Mouse (Mus musculus): ENCODE data around the gene Alpl. TPM values are rescaled to one million over a fixed set of nuclear protein-coding genes. Genes with fewer than 3 reads are reported as not detected.
A peak's percentile ranks its signal among the peaks of the same experiment; 100 is the strongest.

Alpl gene
- polyA plus RNA-seq, 1 experiment from 2014 or later = 9.8 TPM

GRCm38 (mm10) chr4:137714020-137714624 lies 82.1 kb downstream of the Alpl start:
- Histone ChIP-seq H3K4me2 (ENCODE audit: low read depth, low read length) (no peak overlapping the region), H3K9ac (ENCODE audit: low read length) (peak overlapping the region; percentile 14; the same call in 1 of the 2 replicates), H3K4me3 (replicated peaks; ENCODE audit: low read length) (no peak overlapping the region), H3K4me1 (ENCODE audit: control insufficient read depth, insufficient read depth, low read length) (peaks cover 25% of the 10 kb centered on the region), H3K9me3 (replicated peaks; ENCODE audit: control insufficient read depth, low read length) (no peaks in the 10 kb centered on the region), H3K27me3 (ENCODE audit: control insufficient read depth, insufficient read depth, low read length) (no peaks in the 10 kb centered on the region), H3K27ac (ENCODE audit: low read length) (peak overlapping the region; percentile 80), H3K36me3 (ENCODE audit: control insufficient read depth, insufficient read depth, low read length) (no peaks in the 10 kb centered on the region)
- ATAC-seq (ENCODE audit: insufficient read depth, low FRiP score) = peak; percentile 49
- 30% methylated on average over 8 of the region's 8 CpGs for WGBS

GRCm38 (mm10) chr4:137712963-137713362 lies 83.2 kb downstream of the Alpl start:
- Histone ChIP-seq H3K27me3 (ENCODE audit: control insufficient read depth, insufficient read depth, low read length) (no peaks in the 10 kb centered on the region; the same call in 1 of the 2 replicates), H3K27ac (ENCODE audit: low read length) (peak overlapping the region; percentile 80), H3K9ac (ENCODE audit: low read length) (no peak overlapping the region), H3K4me3 (replicated peaks; ENCODE audit: low read length) (no peak overlapping the region), H3K4me2 (ENCODE audit: low read depth, low read length) (no peak overlapping the region), H3K9me3 (replicated peaks; ENCODE audit: control insufficient read depth, low read length) (no peaks in the 10 kb centered on the region), H3K36me3 (ENCODE audit: control insufficient read depth, insufficient read depth, low read length) (no peaks in the 10 kb centered on the region), H3K4me1 (ENCODE audit: control insufficient read depth, insufficient read depth, low read length) (peaks cover 28% of the 10 kb centered on the region)
- 60% methylated on average over 13 of the region's 13 CpGs for WGBS
- ATAC-seq (ENCODE audit: insufficient read depth, low FRiP score) = peak; percentile 48; the same call in 1 of the 2 replicates

- H3K4me1 ChIP-seq (ENCODE audit: control insufficient read depth, insufficient read depth, low read length) = peaks cover 27% of the 10 kb centered on the region
- no peaks in the 10 kb centered on the region for H3K36me3 ChIP-seq (ENCODE audit: control insufficient read depth, insufficient read depth, low read length)
- H3K27me3 ChIP-seq (ENCODE audit: control insufficient read depth, insufficient read depth, low read length) = no peaks in the 10 kb centered on the region; the same call in 1 of the 2 replicates
- 3% methylated on average over 51 of the region's 52 CpGs for WGBS
- no peaks in the 10 kb centered on the region for H3K9me3 ChIP-seq (replicated peaks; ENCODE audit: control insufficient read depth, low read length)
- ATAC-seq (ENCODE audit: insufficient read depth, low FRiP score) = peak; percentile 85
- peak overlapping the region; percentile 90 for H3K27ac ChIP-seq (ENCODE audit: low read length)
- H3K4me3 ChIP-seq (replicated peaks; ENCODE audit: low read length) = peak overlapping the region; percentile 69
- peak overlapping the region; percentile 88 for H3K4me2 ChIP-seq (ENCODE audit: low read depth, low read length)
- H3K9ac ChIP-seq (ENCODE audit: low read length) = peak overlapping the region; percentile 86
These were observed 88.8 kb downstream of the Alpl start for GRCm38 (mm10) chr4:137707216-137707990.

- no peaks in the 10 kb centered on the region for H3K36me3 ChIP-seq (ENCODE audit: control insufficient read depth, insufficient read depth, low read length)
- no peaks in the 10 kb centered on the region; the same call in 1 of the 2 replicates for H3K27me3 ChIP-seq (ENCODE audit: control insufficient read depth, insufficient read depth, low read length)
- peak overlapping the region; percentile 86 for H3K9ac ChIP-seq (ENCODE audit: low read length)
- H3K4me1 ChIP-seq (ENCODE audit: control insufficient read depth, insufficient read depth, low read length) = peaks cover 28% of the 10 kb centered on the region
- H3K4me2 ChIP-seq (ENCODE audit: low read depth, low read length) = peak overlapping the region; percentile 88
- H3K9me3 ChIP-seq (replicated peaks; ENCODE audit: control insufficient read depth, low read length) = no peaks in the 10 kb centered on the region
- peak overlapping the region; percentile 90 for H3K27ac ChIP-seq (ENCODE audit: low read length)
- H3K4me3 ChIP-seq (replicated peaks; ENCODE audit: low read length) = peak overlapping the region; percentile 69
- WGBS = 54% methylated on average over 7 of the region's 7 CpGs
- ATAC-seq (ENCODE audit: insufficient read depth, low FRiP score) = peak; percentile 49
These were observed 89.7 kb downstream of the Alpl start for GRCm38 (mm10) chr4:137706510-137706909.

- no peak for ATAC-seq (ENCODE audit: insufficient read depth, low FRiP score)
- no peak overlapping the region for H3K4me2 ChIP-seq (ENCODE audit: low read depth, low read length)
- 47% methylated on average over 5 of the region's 5 CpGs for WGBS
- no peak overlapping the region for H3K4me3 ChIP-seq (replicated peaks; ENCODE audit: low read length)
- H3K9me3 ChIP-seq (replicated peaks; ENCODE audit: control insufficient read depth, low read length) = no peaks in the 10 kb centered on the region
- peak overlapping the region; percentile 33 for H3K9ac ChIP-seq (ENCODE audit: low read length)
- H3K36me3 ChIP-seq (ENCODE audit: control insufficient read depth, insufficient read depth, low read length) = no peaks in the 10 kb centered on the region
- peak overlapping the region; percentile 90 for H3K27ac ChIP-seq (ENCODE audit: low read length)
- H3K27me3 ChIP-seq (ENCODE audit: control insufficient read depth, insufficient read depth, low read length) = no peaks in the 10 kb centered on the region; the same call in 1 of the 2 replicates
- H3K4me1 ChIP-seq (ENCODE audit: control insufficient read depth, insufficient read depth, low read length) = peaks cover 34% of the 10 kb centered on the region
These were observed 90.8 kb downstream of the Alpl start for GRCm38 (mm10) chr4:137705379-137705778.

GRCm38 (mm10) chr4:137704561-137704960 lies 91.6 kb downstream of the Alpl start:
- Histone ChIP-seq H3K27me3 (ENCODE audit: control insufficient read depth, insufficient read depth, low read length) (no peaks in the 10 kb centered on the region; the same call in 1 of the 2 replicates), H3K4me2 (ENCODE audit: low read depth, low read length) (no peak overlapping the region), H3K36me3 (ENCODE audit: control insufficient read depth, insufficient read depth, low read length) (no peaks in the 10 kb centered on the region), H3K27ac (ENCODE audit: low read length) (no peak overlapping the region), H3K4me1 (ENCODE audit: control insufficient read depth, insufficient read depth, low read length) (peaks cover 34% of the 10 kb centered on the region), H3K9ac (ENCODE audit: low read length) (no peak overlapping the region), H3K4me3 (replicated peaks; ENCODE audit: low read length) (no peak overlapping the region), H3K9me3 (replicated peaks; ENCODE audit: control insufficient read depth, low read length) (no peaks in the 10 kb centered on the region)
- no peak for ATAC-seq (ENCODE audit: insufficient read depth, low FRiP score)
- WGBS = 71% methylated on average over 2 of the region's 2 CpGs

GRCm38 (mm10) chr4:137703077-137703476 lies 93.1 kb downstream of the Alpl start:
- Histone ChIP-seq H3K4me1 (ENCODE audit: control insufficient read depth, insufficient read depth, low read length) (peaks cover 35% of the 10 kb centered on the region), H3K4me2 (ENCODE audit: low read depth, low read length) (no peak overlapping the region), H3K9ac (ENCODE audit: low read length) (0 out of 2 replicates have a peak overlapping the region, but pooled peaks have one; percentile 16), H3K27ac (ENCODE audit: low read length) (no peak overlapping the region; the same call in 1 of the 2 replicates), H3K4me3 (replicated peaks; ENCODE audit: low read length) (no peak overlapping the region), H3K27me3 (ENCODE audit: control insufficient read depth, insufficient read depth, low read length) (no peaks in the 10 kb centered on the region; the same call in 1 of the 2 replicates), H3K36me3 (ENCODE audit: control insufficient read depth, insufficient read depth, low read length) (no peaks in the 10 kb centered on the region), H3K9me3 (replicated peaks; ENCODE audit: control insufficient read depth, low read length) (no peaks in the 10 kb centered on the region)
- ATAC-seq (ENCODE audit: insufficient read depth, low FRiP score) = no peak
- 84% methylated on average over 5 of the region's 5 CpGs for WGBS

- Histone ChIP-seq H3K4me1 (ENCODE audit: control insufficient read depth, insufficient read depth, low read length) (peaks cover 35% of the 10 kb centered on the region), H3K27ac (ENCODE audit: low read length) (no peak overlapping the region), H3K9ac (ENCODE audit: low read length) (no peak overlapping the region), H3K4me2 (ENCODE audit: low read depth, low read length) (no peak overlapping the region), H3K9me3 (replicated peaks; ENCODE audit: control insufficient read depth, low read length) (no peaks in the 10 kb centered on the region), H3K36me3 (ENCODE audit: control insufficient read depth, insufficient read depth, low read length) (no peaks in the 10 kb centered on the region), H3K4me3 (replicated peaks; ENCODE audit: low read length) (no peak overlapping the region), H3K27me3 (ENCODE audit: control insufficient read depth, insufficient read depth, low read length) (no peaks in the 10 kb centered on the region)
- WGBS = 58% methylated on average over 6 of the region's 6 CpGs
- no peak for ATAC-seq (ENCODE audit: insufficient read depth, low FRiP score)
These were observed 95.2 kb downstream of the Alpl start for GRCm38 (mm10) chr4:137700960-137701359.
